Mouse (Mus musculus) bone marrow macrophage, adult 2 months (primary cell): Measurements from ENCODE around the gene Mrpl20.

Experiments
- CTCF ChIP-seq: IDR thresholded peaks from 2 replicates; pipeline ENCODE4 v1.5.1; 2012; ENCODE audit warnings: low read depth, mild to moderate bottlenecking, low read length, moderate library complexity
- POLR2A ChIP-seq: IDR thresholded peaks from 2 replicates; pipeline ENCODE4 v1.6.1; 2012; ENCODE audit warnings: mild to moderate bottlenecking, low read depth, low read length, borderline replicate concordance

DNA sequence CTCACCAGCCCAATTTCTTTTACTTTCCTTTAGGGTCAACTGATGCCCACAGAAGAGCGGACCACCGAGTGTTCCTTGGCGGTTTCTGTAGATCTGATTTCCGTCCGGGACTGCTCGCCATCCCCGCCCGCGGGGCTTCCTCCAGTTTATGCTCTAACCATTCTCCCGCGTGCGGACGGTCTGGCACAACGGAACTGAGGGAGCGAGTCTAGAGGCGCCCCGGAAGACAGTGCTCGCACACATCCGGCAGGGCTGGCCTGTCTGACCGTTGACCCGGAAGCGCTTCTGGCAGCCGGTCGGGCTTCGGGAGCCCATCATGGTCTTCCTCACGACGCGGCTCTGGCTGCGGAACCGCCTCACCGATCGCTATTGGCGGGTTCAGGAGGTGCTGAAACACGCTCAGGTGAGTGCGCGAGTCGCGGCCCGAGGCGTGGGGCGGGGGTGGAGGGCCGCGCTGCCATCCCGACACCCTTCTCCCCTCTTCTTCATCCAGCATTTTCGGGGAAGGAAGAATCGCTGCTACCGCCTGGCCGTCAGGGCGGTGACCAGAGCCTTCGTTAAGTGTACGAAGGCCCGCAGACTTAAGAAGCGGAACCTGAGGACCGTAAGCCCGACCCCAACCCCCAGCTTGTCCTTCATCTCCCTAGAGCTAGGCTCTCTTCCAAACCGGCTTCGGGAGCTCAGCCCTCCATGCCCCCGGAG is 813 bp downstream of the Mrpl20 start:
- TF ChIP-seq CTCF = no peak
- no peak for TF ChIP-seq POLR2A
